Mouse (Mus musculus) ES-E14 (cell line): ENCODE data around the gene Fermt2. TPM values are rescaled to one million over a fixed set of nuclear protein-coding genes. Genes with fewer than 3 reads are reported as not detected.
A peak's percentile ranks its signal among the peaks of the same experiment; 100 is the strongest.

Experiments
- DNase-seq: peaks from one replicate; pipeline ENCODE4 v3.0.0-alpha.2; 2013; ENCODE audit warnings: low read depth, low spot score
- H3K27ac ChIP-seq: 2 replicates; pipeline ENCODE4 v1.5.1; 2012; ENCODE audit warnings: low read depth, mild to moderate bottlenecking, low read length, moderate library complexity, mixed read lengths; ENCODE audit not compliant: poor library complexity, insufficient read depth, severe bottlenecking
- H3K36me3 ChIP-seq: 2 replicates; pipeline ENCODE4 v1.6.1; 2012; ENCODE audit warnings: mild to moderate bottlenecking, low read length, moderate library complexity, mixed read lengths; ENCODE audit not compliant: control insufficient read depth, poor library complexity, insufficient read depth, severe bottlenecking
- H3K4me1 ChIP-seq, 2 experiments: fragments of 150-350 bp in 1 of 2; sonication (generic) in 1 of 2; 2 replicates each; pipeline ENCODE4 v1.6.1; 2012; ENCODE audit warnings: low read length in 2 of 2, mild to moderate bottlenecking in 1 of 2, mixed read lengths in 1 of 2; ENCODE audit not compliant: control insufficient read depth in 2 of 2, insufficient read depth in 2 of 2, poor library complexity in 1 of 2
- H3K4me3 ChIP-seq, 2 experiments: fragments of 150-350 bp in 1 of 2; sonication (generic) in 1 of 2; 2 replicates each; pipeline ENCODE4 v1.5.1; 2012; ENCODE audit warnings: low read length in 2 of 2, low read depth in 1 of 2, mild to moderate bottlenecking in 1 of 2, mixed read lengths in 1 of 2; ENCODE audit not compliant: insufficient read depth in 1 of 2, poor library complexity in 1 of 2, severe bottlenecking in 1 of 2
- H3K9ac ChIP-seq: 2 replicates; pipeline ENCODE4 v1.6.1; 2012; ENCODE audit warnings: low read depth, mild to moderate bottlenecking, low read length, mixed read lengths; ENCODE audit not compliant: poor library complexity, insufficient read depth, severe bottlenecking
- H3K9me3 ChIP-seq: fragments of 150-350 bp; sonication (generic); 2 replicates; pipeline ENCODE4 v1.6.1; 2012; ENCODE audit warnings: low read depth, mild to moderate bottlenecking, low read length; ENCODE audit not compliant: control insufficient read depth, insufficient read depth
- CHD2 ChIP-seq: IDR thresholded peaks from 2 replicates; pipeline ENCODE4 v1.6.1; 2014; ENCODE audit warnings: mild to moderate bottlenecking, low read depth, low read length, inconsistent platforms
- HCFC1 ChIP-seq: IDR thresholded peaks from 2 replicates; pipeline ENCODE4 v1.6.1; 2012; ENCODE audit warnings: low read length, inconsistent platforms, borderline replicate concordance; ENCODE audit not compliant: insufficient read depth
- MAFK ChIP-seq: IDR thresholded peaks from 2 replicates; pipeline ENCODE4 v1.6.1; 2014; ENCODE audit warnings: mild to moderate bottlenecking, low read depth, low read length, inconsistent platforms; ENCODE audit not compliant: insufficient read depth
- ZC3H11A ChIP-seq: IDR thresholded peaks from 2 replicates; pipeline ENCODE4 v1.6.1; 2012; ENCODE audit warnings: low read depth, mild to moderate bottlenecking, inconsistent platforms, low read length, borderline replicate concordance
- ZNF384 ChIP-seq: IDR thresholded peaks from 2 replicates; pipeline ENCODE4 v1.6.1; 2012; ENCODE audit warnings: low read depth, low read length, inconsistent platforms
- in situ Hi-C, 2 experiments: fragments of 600-800 bp; cut with MboI; formaldehyde crosslinking; loops; one replicate each; pipeline ENCODE4 v1.15.1; 2025; ENCODE audit warnings: low sequenced_read_pairs in 2 of 2, inconsistent platforms in 1 of 2; ENCODE audit not compliant: unreplicated experiment in 2 of 2
- total RNA-seq: library from RNA; depleted of rRNA; stranded (reverse); fragments of 300-350 nt; gene quantifications from 2 replicates; pipeline ENCODE4 v1.2.3, GENCODE M21; 2012

The Fermt2 gene
- total RNA-seq, 1 experiment, result 47.0 TPM

DNA sequence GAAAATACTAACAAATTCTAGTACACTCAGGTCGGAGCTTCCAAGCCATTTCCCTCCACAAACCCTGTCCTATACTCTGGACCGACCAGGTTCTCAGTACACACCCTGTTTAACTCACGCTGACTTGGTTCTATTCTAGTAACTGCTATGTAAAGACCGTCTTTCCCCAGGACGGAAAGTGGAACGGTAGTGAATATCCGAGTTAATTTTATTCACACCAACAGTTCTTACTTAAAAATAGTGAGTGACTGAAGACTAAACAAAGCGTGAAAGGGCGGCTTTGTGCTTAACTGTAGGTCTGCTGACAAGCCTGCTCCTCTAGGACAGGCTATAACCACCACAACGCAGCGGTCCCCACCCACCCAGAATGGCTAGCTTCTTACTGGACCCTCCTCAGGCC lies 14.1 kb downstream of the Fermt2 start:
- no peak overlapping the region for H3K4me3 ChIP-seq

DNA sequence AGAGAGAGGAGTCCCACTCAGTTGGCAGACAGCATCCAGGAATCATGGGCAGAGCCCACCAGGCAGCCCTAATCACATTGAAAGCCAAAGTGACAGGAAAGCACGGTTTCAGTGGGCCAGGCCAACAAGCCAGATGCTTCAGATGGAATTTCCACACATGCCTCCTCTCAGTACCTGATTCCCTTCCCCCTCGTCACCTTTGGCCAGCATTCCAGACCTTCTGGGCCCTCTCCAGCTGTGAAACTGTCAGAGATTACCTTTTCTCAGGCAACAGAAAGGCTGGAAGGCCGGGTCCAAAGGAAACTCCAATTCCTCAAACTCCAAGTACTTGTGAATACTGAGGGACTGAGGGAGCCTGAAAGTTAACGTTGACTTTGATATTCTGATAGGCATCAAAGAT lies 19.1 kb downstream of the Fermt2 start:
- Histone ChIP-seq H3K36me3 (peaks cover 2% of the 10 kb centered on the region; the same call in 1 of the 2 replicates), H3K9ac (no peak overlapping the region), H3K27ac (no peak overlapping the region), H3K4me3 (no peak overlapping the region), H3K9me3 (no peaks in the 10 kb centered on the region), H3K4me1 (peaks cover 3 to 24% of the 10 kb centered on the region in 2 experiments; a peak in 3 of 4 replicates)
- in situ Hi-C loops, result no loop called here
- no peak for TF ChIP-seq HCFC1
- no peak for TF ChIP-seq MAFK
- no peak for TF ChIP-seq CHD2
- no peak for TF ChIP-seq ZC3H11A
- no peak for TF ChIP-seq ZNF384
- DNase-seq, result no peak

More for the DNA sequence above, 14.1 kb downstream of the Fermt2 start:
- in situ Hi-C loops, result no loop called here
- H3K9me3 ChIP-seq, result no peaks in the 10 kb centered on the region
- H3K9ac ChIP-seq, result no peak overlapping the region
- TF ChIP-seq ZNF384 (no peak), HCFC1 (no peak), ZC3H11A (no peak), CHD2 (no peak), MAFK (no peak)
- peaks cover 2% of the 10 kb centered on the region; the same call in 1 of the 2 replicates for H3K36me3 ChIP-seq
- peaks cover 0 to 11% of the 10 kb centered on the region in 2 experiments; a peak in 2 of 4 replicates for H3K4me1 ChIP-seq
- DNase-seq, result no peak
- H3K27ac ChIP-seq, result no peak overlapping the region

GRCm38 (mm10) chr14:45507923-45508322 lies 22.0 kb downstream of the Fermt2 start:
- no peak overlapping the region for H3K27ac ChIP-seq

GRCm38 (mm10) chr14:45507447-45507846 lies 22.5 kb downstream of the Fermt2 start:
- peaks cover 3% of the 10 kb centered on the region; the same call in 1 of the 2 replicates for H3K36me3 ChIP-seq

More at GRCm38 (mm10) chr14:45507923-45508322, 22.0 kb downstream of the Fermt2 start:
- H3K4me3 ChIP-seq, result no peak overlapping the region
- no peak overlapping the region for H3K9ac ChIP-seq
- peaks cover 3% of the 10 kb centered on the region; the same call in 1 of the 2 replicates for H3K36me3 ChIP-seq
- no peaks in the 10 kb centered on the region for H3K9me3 ChIP-seq
- H3K4me1 ChIP-seq, result peaks cover 3 to 24% of the 10 kb centered on the region in 2 experiments; a peak in 3 of 4 replicates
- TF ChIP-seq ZNF384 (no peak), MAFK (no peak), HCFC1 (no peak), ZC3H11A (no peak), CHD2 (no peak)
- DNase-seq, result no peak
- in situ Hi-C loops, result no loop called here

More at GRCm38 (mm10) chr14:45507447-45507846, 22.5 kb downstream of the Fermt2 start:
- Histone ChIP-seq H3K4me1 (peaks cover 3 to 24% of the 10 kb centered on the region in 2 experiments; a peak in 3 of 4 replicates), H3K4me3 (no peak overlapping the region), H3K9me3 (no peaks in the 10 kb centered on the region), H3K27ac (0 out of 2 replicates have a peak overlapping the region, but pooled peaks have one; percentile 6), H3K9ac (no peak overlapping the region)
- no peak for DNase-seq
- in situ Hi-C loops, result no loop called here
- no peak for TF ChIP-seq MAFK
- TF ChIP-seq ZC3H11A, result no peak
- no peak for TF ChIP-seq CHD2
- no peak for TF ChIP-seq HCFC1
- TF ChIP-seq ZNF384, result no peak
